Mouse (Mus musculus) mature B cell (primary cell): ENCODE results near the gene Gm21915.

ENCODE experiments used
- in situ Hi-C: fragments of 300-500 bp; cut with MboI; formaldehyde crosslinking; loops from 2 replicates; pipeline ENCODE4 v1.14.3; 2019

Gene Gm21915

DNA sequence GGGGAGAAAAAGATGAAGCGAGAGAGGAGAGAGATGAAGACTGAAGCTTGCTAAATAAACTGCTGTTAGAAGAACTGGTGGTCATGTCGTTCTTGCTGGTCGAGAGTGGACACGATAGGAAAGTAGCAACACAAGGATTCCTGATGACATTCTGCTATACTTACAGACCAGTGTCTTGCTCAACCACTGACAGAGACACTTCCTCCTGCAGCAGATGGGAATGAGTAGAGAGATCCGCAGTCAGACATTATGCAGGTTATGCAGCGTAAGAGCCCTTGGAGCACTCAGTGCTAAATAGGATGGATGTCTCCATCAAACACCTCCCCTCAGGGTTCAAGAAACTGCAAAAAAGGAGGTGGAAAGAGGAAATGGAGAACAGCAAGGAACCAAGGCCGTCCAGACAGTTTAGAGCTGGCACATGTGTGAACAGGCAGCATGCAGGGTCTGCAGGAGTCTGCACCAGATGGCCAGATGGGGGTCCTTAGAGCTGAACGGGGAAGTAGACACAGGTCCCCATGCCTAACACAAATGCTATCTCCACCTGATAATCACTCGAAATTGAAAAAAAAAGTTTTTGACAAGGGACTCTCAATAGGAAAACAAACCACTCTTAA, 4.1 kb upstream of the Gm21915 start:
- in situ Hi-C loops = no loop called here

DNA sequence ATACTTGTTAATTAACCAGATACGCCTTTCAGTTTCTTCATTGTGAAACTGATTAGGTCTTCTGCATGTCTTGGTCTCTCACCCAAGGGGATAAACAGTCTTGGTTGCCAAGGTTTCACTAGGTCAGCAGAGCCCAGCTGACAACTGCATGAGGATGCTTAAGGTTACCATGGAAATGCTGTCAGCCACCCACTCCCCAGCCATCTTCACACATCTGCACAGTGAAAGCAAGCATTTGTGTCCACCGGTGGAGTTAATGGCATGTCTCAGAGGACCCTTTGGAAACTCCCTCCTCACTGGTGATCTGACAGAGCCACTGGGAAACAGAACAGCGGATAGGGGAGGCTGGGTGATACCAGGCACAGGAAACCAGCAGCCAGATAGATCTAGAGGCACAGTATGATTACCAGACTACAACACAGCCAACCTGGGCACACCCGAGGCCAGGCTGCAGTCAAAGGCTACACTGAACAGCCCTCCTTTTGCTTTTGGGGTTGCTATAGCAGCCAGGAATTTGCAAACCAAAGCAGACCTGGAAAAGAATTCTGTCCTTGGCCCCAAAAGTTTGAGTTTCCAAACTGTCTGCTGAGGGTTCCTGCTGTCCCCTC, 1.0 kb downstream of the Gm21915 start:
- in situ Hi-C loops = no loop called here

DNA sequence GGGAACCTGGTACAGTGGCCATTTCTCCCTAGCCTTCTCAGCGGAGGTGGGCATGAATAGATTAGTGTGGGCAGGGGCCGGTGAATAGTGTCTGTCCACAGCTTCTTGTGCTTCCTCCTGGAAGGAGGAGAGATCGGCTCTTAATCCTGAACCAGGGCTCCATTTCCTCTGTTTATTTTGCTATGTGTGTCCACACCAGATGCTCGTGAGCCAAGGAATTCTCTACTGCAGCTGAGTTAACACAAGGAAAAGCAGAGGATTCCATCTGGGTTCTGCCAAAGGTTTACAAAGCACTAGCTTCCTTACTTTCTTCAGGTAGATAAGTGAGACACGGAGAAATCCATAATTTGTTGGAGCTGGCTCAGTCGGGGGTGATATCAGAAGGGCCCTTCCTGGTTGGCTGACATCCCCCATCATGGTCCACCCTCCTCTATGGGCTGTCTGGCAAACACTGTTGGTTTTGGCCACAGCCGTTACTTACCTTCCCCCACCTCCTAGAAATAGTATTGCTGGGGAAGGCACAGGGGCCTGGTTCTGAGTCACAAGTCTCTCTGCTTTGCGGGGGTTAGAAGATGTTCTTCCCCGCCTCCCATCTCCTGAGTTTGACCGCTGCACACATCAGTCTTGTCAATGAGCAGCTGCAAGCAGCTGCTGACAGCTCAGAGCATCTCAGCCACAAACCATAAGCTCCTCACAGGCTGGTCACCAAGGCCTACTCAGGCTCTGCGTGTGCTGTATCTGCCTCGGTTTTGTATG, 5.0 kb downstream of the Gm21915 start:
- in situ Hi-C loops = no loop called here

DNA sequence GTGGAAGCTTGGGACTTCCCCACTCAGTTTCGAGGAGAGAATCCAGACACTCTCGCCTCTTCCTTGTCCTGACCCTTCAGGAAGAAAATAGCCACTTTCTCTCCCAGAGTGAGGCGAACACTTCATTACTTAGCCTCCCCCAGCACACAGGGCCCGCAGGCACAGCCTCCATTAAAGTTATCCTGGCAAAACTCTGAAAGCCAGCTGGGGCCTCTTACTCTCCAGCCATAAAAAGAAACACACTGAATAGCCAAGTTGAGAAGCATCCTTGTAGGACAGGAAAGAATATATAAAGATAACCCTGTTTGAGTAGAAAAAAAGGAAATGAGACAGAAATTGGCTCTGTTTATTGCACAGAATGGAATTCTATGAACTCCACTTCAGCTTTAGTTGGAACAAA, 8.2 kb downstream of the Gm21915 start:
- in situ Hi-C loops = no loop called here

DNA sequence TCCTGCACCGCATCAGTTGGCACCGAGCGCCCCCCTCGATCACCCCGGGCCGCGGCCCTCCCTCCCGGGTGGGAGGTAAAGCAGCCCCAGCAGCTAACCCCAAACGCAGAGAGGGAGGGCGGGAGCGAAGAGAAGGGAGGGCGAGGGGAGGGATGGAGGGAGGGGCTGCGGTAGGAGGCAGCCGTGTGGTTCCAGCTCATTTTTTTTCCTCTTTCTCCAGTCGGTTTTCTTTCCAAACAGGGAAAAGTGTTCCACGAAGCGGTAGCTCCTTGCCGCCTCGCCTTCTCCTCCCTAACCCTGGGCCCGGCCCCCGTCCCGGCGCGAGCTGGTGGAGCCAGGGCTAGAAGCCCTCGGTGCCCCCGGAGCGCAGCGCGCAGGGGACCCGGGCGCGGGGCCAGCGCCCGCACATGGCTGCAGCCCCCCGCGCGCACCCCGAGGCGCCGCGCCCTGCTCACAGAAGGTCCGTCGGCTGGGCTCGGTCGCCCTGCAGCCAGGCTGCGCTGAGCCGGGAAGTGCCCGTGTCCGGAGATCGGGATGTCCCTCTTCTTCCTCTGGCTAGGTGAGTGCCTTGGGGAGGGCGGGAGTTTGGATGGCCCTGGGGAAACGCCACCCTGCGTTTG, 15.5 kb downstream of the Gm21915 start, which contains the start of gene Clmp:
Gene Clmp (plus strand): TSS at position 162 of the 620 bp plus-strand sequence.
- in situ Hi-C loops = no loop called here

DNA sequence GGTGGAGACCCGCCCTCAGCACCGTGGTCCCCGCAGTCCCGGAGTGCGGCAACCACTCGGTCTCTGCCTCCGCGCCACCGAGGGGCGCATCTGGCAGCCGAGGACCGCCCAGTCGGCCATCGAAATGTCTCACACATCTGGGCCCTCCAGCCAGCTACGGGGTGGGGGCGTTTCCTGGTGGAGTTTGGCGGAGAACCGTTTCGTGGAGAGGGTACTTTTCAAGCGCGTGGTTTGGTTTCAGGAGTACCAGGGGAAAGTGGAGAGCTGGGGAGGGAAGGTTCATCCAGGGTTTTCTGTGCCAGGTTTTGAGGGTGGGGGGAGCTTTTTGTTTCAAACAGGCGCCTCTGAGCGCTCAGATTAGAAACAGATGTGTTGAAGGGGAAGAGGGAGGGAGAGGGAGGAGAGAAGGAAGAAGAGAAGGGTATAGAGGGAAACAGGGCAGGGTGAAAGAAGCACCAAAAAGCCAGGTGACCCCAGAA, 16.0 kb downstream of the Gm21915 start:
- in situ Hi-C loops = no loop called here

DNA sequence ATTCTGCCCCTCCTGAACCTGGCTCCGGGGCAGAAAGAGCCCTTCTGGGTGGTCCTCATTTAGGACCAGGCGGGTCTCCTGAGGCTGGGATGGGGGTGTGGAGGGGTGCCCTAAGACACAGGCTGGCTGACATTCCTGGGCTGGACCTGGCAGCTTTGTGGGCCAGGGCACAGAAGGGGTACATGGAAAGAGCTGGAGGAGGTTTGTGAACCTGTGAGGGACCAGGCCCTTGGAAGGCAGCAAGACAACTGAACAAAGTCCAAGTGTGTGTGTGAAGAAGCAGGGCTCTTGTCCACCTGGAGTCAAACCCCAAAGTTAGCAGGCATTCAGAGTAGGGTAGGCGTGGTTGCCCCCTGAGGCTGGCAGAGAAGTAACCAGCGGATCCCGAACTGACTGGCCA, 16.6 kb downstream of the Gm21915 start:
- in situ Hi-C loops = no loop called here

DNA sequence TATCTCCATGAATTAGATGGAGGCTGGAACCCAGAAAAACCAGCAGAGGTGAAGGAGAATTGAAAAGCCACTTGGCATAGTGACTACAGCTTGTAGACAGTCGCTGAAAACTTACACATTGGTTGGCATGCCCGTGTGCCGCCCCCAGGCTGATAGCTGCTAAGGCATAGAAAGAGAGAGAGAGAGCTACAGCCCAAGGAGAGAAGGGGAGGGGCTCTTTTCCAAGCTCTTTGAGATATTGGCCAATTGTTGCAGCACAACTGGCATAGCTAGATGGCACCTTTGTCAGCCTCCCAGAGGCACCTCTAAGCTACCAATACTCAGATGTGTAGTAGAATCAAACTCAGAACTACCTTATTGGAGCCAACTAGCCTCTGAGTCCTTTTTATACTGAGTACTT, 17.1 kb downstream of the Gm21915 start:
- in situ Hi-C loops = no loop called here

DNA sequence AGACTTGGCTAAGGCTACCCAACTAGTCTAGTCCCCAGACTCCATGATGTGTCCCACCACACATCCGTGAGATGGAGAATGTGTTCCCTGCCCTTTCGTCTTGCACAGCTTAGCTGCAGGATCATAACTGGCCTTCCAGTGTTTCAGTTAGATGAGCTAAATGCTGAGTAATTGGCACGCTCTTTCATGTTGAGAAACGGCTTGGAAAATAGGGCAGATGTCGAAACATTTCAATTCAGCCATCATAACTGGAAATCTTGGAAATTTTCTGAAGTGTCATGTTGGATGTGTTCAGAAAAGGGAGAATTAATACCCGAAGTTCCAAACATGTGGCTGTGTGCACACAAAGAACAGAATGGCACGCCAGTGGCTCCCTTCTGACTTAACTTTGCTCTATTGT, 20.1 kb downstream of the Gm21915 start:
- in situ Hi-C loops = no loop called here

DNA sequence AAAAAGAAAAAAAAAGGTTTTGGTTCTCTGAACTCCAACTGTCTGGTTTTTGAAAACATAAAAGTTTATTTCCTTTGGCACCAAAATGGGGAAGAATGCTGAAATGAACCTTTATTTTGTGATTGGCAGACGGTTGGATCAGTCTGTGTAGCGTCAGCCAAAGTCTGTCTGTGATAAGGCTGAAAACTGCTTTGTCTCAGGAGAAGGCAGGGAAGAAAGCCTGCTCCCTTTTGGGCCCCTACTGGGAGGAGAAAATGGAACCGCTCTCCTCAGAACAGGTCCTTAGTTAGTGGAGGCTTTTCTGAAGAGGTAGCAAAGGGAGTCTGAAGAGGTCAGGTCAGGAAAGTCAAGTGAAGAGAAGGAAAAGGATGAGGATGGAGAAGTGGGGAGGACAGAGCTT, 22.6 kb downstream of the Gm21915 start:
- in situ Hi-C loops = no loop called here

DNA sequence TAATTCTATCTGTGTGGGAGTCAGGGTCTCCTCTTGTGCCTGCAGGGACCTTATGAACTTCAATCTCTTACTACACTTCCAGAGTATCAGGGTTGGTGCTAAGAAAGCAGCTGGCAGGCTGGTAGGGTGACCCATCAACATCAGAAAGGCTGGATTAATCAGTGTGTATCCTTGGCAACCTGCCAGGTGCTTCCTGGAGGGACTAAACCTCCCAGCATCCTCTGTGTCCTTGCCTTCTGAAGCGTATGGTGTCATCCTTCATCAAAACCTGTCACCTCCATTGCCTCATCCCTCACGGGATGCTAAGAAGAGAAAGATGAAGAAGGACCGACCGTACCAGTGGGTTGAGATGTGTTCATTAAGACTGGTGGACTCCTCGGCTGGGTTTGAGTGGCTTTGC, 23.4 kb downstream of the Gm21915 start:
- in situ Hi-C loops = no loop called here

DNA sequence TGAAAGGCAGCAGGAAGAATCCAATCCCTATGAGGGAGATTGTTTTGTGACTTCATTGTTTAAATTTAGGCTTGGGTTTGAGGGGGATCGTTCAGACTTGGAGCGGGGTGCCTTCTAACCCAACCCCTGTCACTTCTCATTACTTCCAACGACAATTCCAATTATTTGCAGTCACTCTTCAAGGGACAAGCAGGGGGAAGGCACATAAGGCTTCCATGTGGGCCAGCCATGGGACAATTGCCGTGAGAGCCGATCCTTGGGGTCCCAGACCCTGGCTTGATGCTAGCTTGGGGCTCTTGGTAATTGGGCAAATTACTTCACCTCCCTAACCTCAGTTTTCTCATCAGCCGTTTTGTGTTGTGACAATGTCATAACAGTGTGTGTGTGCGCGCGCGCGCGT, 23.9 kb downstream of the Gm21915 start:
- in situ Hi-C loops = no loop called here

DNA sequence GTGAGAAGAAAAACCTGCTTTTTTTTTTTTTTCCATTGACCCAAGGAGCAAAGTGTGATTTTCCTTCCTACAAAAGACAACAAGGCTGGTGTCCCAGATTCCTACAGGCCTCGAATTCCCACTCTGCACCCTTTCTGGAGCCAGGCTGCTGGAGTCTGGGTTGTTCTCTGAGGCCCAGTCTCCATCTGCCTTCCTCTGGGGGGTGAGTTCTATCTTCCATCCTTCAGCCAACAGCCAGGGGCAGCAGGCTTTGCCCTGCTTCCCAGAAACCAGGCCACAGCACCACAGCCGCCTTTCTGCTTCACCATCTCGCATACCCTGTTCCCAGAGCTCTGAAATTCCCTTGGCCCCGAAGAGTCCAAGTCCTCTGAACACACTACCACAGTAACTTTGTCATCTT, 25.7 kb downstream of the Gm21915 start:
- in situ Hi-C loops = no loop called here

DNA sequence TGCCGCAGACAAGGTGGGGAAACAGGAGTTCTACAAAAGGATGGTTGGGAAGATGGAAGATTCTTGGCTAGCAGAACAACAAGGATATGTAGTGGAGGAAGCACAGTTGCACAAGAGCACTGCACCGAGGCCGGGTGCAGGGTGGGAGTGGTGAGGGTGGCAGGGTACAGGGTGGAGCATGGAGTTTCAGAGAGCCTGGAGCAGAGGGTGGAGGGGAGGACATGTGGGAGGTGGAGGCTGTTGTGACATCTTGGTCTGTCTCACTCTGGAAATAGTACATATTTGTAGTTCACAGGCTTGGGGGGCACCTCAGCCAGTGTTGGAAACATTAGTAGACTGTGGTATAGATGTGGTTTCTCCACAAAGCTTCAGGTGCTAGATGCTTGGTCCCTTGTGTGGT, 28.8 kb downstream of the Gm21915 start:
- in situ Hi-C loops = no loop called here

DNA sequence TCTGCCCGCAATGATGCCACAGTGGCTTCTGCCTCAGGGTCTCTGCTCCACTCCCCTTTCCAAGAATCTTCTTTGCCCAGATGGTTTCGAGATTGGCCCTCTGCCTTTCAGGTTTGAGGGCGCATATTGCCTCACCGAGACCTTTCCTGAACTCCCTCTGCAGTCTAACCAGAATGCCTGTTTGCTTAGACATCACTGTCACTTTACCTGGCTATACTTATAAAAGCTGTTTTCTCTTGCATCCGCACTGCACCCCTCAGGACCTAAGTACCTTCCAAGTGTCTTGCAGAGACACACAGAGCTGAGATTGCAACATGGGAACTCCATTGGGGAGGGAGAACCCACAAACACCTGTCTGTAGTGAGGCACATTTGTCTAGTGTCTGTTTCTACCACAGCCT, 29.8 kb downstream of the Gm21915 start:
- in situ Hi-C loops = no loop called here

DNA sequence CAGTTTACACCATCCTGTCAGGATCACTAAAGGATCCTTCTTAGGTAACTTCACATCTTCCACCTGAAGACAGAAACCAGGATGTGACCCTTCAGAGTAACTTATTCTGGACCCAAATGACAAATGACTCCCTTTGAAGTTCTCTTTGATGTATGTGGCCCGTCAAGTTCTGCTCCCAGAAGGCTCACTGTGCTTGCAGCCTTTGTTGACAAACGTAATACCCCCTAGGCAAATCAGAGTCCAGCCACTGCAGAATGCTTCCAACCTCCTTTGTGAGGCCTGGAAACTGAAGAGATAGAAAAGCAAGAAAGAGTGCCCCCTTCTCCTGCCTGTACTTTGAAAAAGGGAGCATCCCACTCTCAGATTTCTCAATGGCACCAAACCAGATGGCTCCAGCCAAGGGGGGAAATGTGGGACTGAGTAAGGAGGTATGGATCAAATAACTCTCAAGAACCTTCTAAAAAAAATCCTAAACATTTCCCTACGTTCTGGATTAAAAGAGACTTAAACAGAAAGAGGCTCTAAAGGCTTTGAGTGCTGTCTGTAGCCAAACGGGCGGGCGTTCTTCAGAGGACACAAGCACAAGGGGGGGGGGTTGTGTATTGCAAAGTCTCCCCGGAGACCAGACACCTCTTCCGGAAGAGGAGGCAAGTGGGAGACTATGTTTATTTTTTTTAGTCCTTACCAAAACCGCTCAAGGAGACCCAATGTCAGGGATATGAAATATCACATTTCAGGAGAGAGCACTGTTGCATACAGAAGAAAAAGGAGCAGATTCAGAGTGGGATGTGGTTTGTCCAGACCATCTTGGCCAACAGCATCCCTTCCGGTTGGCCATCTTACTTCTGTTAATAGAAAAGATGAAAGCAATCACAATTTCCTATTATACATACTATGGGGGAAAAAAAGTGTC, 34.2 kb downstream of the Gm21915 start:
- in situ Hi-C loops = no loop called here

DNA sequence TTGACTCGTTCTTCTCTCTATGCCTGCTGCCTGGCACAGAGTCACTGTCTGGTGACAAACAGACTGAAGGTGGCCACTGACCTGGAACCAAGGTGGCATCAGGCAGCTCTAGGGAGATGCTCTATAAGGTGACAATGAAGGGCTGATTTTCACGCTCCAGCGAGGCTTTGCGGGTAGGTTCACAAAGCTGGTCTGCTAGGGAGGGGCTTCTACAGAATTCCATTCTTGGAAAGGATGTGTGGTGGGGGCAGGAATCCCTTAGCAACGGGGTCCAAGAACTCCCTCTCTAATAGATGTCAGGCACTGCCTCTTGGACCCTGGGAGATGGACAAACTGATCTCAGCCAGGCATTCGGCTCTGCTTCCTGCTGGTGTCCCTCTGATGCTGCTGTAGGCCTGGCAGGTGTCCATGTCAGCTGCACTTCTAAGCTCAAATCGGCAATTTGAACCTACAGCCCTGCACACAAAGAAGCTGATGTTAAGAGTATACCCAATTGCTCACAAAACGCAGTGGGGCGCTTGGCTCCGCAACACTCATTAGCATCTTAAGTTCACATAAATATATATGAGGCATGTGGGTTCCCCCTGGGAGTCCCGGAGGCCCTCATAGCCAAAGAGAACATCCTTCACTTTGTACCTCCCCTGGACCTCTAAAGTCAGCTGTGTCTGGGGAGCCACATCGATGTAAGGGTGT, 38.2 kb downstream of the Gm21915 start:
- in situ Hi-C loops = no loop called here

DNA sequence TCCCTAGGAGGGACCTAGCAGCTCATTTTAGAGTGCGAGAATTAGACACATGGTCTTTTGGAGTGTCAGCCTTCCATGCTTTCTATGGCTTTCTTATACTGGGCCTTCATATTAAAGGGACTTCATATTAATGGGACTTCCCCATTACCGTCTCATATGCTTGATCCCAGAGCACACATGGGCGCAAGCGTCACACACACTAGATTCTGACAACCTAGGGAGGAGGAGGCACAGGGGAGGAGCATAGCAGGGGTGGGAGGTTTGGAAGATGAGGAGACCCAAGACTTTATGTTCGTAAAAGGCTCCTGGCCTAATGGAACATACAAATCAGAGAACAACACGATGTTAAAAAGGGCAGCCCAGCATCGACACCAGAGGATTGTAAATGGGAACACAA, 38.7 kb downstream of the Gm21915 start:
- in situ Hi-C loops = no loop called here

DNA sequence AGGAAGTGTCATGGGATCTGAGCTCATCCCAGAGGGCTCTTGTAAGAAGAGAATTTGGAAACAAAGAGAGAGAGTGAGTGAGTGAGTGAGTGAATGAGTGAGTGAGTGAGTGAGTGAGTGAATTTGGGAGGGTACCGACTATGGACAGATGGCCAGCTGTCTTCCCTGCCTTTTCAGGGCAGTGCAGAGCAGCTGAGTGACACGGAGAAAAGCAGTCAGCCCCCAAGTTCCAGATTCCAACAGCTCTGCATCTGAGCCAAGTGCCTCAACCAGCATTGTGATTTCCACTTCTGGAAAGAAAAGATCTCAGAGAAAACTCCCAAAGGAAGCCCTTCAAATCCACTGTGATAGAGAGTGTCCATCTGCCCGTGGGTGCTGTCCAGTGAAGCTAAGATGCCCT, 39.2 kb downstream of the Gm21915 start:
- in situ Hi-C loops = no loop called here

DNA sequence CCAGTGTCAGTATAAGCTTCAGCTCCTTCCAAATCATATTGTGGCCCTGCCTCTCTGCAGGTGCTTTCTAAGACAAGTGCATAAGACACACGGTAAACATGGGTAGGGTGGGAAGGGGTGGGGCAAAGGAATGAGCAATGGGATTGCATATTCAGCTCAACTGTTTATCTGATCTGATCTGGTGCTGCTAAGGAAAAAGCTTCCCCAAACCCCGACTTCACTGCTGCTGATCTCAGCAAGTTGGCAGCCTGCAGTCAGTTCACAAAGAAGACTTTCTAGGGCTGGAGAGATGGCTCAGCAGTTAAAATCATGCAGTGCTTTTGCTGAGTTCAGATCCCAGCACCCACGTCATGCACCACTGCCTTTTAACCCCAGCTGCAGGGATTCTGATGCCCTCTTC, 39.6 kb downstream of the Gm21915 start:
- in situ Hi-C loops = no loop called here

DNA sequence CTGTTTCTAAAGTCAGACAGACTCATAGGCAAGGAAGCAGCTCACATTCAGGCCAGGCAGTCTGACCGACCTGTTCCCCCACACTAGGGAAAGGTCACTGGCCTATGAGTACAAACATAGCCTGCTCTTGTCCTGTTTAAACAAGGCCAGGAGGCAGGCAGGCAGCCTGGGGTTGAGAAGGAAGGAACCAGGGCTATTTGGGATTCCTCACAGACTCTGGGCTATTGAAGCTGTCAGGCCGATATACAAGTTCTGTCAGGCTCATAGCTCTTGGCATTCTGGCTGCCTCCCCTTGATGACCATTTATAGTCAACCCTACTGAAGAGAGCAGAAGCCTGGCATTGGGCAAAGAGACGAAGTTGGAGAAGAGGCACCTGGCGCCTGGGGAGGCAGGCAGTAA, 41.2 kb downstream of the Gm21915 start:
- in situ Hi-C loops = no loop called here
